Mouse (Mus musculus): ENCODE results near the gene Fam83e. TPM values are rescaled to one million over a fixed set of nuclear protein-coding genes. Genes with fewer than 3 reads are reported as not detected.
A peak's percentile ranks its signal among the peaks of the same experiment; 100 is the strongest.

Gene Fam83e
- polyA plus RNA-seq, 2 experiments from 2014 or later = not detected

DNA sequence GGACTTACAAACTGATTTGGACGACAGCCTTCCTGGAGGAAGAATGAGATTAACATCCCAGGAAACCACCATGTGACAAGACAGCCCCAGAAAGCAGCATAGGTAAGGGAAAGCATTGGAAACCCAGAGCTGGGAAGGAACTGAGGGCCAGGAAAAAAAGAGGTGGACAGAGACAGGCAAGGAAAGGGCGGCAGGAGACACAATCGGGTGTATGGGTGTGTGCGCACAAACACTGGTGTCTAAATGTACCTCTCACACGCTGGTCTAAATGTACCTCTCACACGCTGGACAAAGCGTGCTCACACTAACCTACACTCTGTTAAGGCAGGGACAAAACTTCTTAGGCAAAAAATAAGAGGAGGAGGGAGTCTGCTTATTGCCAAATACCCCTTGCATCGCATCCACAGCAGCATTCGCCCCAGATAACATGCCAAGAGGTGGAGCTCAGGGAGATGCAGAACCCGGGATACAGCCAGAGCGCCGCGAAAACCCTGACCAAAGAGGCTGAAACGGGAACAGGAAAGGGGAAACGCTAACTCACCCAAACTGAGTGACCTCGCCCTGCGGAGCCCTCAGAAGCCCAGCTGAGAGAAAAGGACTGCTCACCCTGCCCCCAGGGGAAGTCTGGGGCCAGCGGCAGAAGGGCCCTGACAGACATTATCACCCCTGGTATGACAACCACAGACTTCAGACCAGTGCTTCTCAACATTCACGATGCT is 5.1 kb upstream of the Fam83e start:
- ATAC-seq = no peak

DNA sequence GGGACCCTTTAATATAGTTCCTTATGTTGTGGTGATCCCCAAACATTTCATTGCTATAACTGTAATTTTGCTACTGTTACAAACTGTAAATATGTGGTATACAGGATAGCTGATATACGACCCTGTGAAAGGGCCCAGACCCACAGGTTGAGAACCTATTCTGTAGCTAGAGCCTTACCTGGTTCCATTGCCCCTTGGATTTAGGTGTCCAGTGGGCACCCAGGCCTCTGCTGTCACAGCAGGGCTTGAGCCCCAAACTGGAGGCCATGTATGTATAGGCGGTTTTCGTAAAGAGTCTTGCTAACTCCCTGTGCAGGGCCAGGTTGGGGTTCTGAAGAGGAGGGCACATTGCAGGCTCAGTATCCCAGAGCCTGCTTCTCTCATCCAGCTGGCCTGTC is 4.6 kb upstream of the Fam83e start:
- no peak for ATAC-seq

- ATAC-seq = no peak
Observed at GRCm38 (mm10) chr7:45716952-45717917, 3.8 kb upstream of the Fam83e start.

DNA sequence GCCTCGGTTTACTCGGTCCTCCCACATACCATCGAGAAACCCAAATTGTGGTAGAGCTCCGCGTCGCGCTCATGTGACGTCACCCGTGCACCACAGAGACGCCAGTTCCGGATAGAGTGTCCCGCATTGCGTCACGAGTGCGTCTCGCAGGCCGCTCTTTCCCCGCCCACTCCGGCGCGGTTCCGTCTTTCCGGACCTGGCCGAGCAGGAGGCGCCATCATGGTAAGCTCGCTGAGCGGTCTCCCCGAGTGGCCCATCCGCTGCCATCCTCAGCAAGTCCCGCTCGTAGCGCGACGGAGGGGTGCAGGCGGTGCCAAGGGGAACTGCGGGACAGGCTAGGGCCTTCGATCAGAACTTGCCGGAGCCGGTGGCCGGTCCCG is 3.1 kb upstream of the Fam83e start, which contains the start of gene Sphk2:
Sphk2 (minus strand) TSS at position 85 of the 380 bp plus-strand sequence.
- peak; percentile 72 for ATAC-seq

- ATAC-seq = no peak
Observed at GRCm38 (mm10) chr7:45718331-45718730, 2.7 kb upstream of the Fam83e start.

- ATAC-seq = no peak
Observed at GRCm38 (mm10) chr7:45719180-45719579, 1.8 kb upstream of the Fam83e start.

- no peak for ATAC-seq
Observed at GRCm38 (mm10) chr7:45719738-45720412, 1.1 kb upstream of the Fam83e start.

DNA sequence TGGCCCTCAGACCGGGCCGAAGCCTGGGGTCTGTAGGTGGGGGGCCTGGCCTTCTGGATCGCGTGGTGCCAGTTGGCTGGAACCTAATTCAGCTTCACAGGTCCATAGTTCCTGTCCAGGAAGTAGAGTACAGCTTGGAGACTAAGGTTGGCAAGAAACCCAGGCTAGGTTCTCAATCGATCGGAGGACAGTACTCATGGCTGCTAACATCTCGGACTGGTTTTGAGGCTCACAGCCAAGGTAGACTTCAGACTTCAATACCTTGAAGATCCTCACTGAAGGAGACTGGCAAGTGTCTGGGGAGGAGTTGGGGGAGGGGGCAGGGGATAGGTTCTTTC is 191 bp downstream of the Fam83e start:
- no peak for ATAC-seq

GRCm38 (mm10) chr7:45721642-45722347 is 783 bp downstream of the Fam83e start:
- ATAC-seq = no peak

- ATAC-seq = no peak
Observed at GRCm38 (mm10) chr7:45722348-45722713, 1.3 kb downstream of the Fam83e start.

DNA sequence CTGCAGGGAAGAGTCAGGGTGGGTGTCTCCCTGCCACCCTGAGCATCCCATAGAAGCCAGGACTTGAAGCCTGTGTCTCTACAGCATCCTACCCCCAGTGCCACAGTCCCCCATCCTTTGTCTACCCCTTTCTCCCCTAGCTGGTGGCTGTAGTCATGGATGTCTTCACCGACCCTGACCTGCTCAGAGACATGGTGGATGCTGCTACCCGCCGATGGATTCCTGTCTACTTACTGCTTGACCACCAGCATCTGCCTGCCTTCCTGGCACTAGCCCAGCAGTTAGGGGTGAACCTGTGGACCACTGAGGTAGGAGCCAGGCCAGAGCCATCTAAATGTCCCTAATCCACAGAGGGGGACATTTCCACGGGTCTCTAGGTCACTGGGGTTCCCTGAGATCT is 2.3 kb downstream of the Fam83e start:
- ATAC-seq = no peak

DNA sequence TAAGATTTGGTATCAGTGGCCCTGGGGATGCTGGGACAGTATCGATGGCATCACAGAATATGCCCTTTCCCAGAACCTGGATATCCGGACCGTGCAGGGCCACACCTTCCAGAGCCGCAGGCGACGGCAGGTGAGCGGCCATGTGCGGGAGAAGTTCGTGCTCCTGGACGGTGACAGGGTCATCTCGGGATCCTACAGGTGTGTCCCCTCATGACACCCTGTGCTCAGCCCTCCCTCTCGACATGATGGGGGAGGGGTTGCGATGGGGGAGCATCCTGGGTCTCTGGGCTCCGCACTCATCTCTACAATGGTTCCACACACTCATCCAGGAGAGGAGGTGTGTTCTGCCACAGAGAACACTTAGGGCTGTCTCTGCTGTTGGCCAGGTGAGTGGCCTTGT is 2.8 kb downstream of the Fam83e start:
- ATAC-seq = no peak

DNA sequence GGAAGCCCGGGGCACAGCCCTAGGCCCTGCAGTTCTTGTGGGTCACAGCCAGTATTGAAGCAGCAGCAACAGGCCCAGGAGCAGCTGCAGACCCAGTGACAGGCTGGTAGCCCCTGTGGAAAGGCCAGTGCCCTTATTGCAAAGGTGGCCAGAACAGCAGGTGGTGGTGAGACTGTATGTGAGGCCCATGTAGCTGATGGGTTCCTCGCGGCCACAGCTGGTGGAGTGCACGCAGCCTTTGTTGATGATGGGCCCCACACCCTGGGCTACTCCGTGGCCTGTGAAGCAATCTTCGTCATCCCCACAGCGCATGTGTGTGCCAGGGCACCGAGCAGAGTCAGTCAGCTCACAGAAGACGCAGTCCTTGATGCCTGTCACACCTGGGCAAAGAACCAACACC is 4.1 kb downstream of the Fam83e start:
- ATAC-seq = no peak

GRCm38 (mm10) chr7:45725713-45726112 is 4.7 kb downstream of the Fam83e start, which contains the start of gene Spaca4:
TSS of gene Spaca4 (minus strand) at chr7:45725813.
- ATAC-seq = no peak

DNA sequence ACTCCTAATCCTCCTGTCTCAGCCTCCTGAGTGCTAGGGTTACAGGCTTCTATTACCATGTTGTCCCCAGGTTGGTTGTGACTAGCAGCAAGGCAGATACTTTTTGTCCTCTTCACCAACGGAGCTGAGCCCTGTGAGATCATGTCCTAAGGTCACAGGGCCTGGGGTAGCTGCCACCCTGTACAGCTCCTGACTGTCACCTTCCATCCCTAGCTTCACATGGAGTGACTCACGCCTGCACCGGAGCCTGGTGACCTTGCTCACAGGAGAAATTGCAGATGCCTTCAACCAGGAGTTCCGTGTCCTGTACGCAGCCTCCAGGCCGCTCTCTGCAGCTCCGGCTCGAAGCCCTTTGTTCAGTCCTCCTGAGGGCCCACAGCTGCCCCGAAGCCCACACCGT is 5.4 kb downstream of the Fam83e start:
- ATAC-seq = no peak

GRCm38 (mm10) chr7:45727625-45728024 is 6.6 kb downstream of the Fam83e start:
- no peak for ATAC-seq

DNA sequence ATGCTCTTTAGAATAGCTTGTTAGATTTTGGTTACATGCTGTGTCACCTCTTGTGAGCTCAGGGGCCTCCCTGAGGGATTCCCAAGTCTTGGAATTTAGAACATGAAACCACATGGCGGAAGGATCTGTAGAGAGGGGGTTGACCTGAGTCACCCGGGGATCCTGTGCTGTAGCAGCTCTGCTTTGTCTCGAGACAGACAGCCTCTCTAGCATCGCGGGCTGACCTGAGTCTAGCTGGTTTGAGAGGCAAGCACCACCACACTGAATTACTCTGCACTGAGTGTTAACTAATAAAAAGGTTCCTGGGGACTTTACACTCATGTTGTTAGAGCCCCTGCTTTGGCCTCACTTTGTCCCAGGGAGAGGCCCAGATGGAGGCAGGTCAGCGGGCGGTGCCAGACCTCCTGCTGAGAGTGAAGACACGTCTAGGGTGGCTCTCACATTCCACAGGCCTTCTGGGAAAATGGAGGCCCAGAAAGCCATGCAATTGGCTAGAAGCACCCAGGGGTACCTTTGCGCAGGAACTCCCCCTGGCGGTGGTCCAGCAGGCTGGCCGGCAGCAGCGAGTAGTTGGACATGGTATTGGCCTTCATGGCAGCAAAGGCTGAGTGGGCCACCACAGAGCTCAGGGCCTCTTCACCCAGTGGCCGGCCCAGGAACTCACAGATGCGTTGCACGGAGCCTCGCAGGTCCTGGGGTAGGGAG is 9.9 kb downstream of the Fam83e start:
- no peak for ATAC-seq

- ATAC-seq = peak; percentile 99
Observed at GRCm38 (mm10) chr7:45733477-45733876, 12.5 kb downstream of the Fam83e start.

DNA sequence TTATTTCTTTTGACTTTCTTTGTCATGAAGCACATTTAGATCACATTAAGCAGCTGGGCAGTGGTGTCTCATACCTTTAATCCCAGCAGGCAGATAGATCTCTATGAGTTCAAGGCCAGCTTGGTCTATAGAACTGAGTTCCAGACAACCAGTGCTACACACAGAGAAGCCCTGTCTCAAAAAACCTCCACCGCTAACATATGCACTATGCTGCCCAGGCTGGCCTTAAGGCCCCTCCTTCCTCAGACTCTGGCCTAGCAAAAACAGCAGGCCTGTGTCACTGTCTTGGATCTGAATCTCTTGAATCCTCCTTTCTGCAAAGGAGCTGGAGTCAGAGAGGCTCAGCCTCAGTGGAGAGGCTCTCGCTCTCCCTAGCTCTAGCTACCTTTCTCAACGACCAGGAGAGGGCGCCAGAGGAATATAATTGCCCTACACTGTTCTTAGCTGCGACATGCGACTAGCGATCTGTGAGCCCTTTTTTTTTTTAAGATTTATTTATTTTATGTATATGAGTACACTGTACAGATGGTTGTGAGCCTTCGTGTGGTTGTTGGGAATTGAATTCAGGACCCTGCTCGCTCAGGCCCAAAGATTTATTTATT is 18.3 kb downstream of the Fam83e start:
- ATAC-seq = peak; percentile 66

GRCm38 (mm10) chr7:45739820-45740219 is 18.8 kb downstream of the Fam83e start:
- no peak for ATAC-seq

DNA sequence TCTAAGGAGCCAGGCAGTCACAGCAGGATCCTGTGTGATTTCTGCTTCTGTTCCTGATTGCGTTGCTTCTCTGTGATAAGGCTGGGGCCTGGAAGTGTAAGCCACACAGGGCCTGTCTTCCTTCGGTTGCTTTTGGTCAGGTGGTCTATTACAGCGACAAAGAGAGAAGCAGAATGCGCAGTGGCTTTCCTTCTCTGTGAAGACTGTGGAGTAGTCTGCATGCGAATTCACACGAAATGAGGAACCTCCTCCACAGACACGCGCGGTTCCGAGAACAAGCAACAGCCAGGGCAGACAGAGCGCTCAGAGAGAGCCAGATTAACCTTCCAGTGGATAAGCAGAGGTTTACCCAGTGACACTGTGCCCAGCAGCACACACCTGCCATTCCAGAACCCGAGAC is 20.3 kb downstream of the Fam83e start:
- ATAC-seq = no peak

- peak; percentile 89 for ATAC-seq
Observed at GRCm38 (mm10) chr7:45741777-45742176, 20.8 kb downstream of the Fam83e start.

Data from CD4-positive, CD25-positive, alpha-beta regulatory T cell, adult 4 months (primary cell).